Mouse (Mus musculus): ENCODE data around the gene Tln1.

Tln1 gene

DNA sequence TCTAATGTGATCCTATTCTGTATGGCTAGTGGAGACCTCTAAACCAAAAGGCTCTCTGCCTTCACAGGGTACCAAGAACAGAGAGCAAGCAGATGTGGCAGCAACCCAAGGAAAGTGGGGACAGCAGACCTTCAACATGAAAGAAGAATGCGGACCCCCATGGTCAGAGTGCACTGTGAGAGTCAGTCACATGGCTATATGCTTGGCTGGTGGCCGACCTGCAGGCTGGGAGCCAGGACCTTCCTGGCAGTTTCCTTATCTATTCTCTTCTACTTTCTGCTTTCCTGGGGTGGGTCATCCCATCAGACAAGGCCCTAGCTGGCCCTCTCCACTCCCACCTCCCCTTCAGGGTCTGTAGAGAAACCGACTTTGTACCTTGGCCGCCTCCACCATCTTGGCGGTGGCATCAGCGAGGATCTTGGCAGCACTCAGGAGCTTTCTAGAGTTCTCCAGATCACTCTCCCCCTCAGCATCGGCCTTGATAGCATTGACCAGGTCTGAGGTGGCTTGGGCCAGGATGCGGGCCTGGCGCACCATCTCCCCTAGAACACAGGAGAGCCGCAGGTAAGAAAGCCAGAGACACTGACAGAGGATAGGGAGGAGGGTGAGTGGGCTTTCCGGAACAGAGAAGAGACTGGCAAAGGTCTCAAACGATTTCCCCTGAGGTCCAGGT is 16.0 kb downstream of the Tln1 start:
- DNase-seq, result no peak

DNA sequence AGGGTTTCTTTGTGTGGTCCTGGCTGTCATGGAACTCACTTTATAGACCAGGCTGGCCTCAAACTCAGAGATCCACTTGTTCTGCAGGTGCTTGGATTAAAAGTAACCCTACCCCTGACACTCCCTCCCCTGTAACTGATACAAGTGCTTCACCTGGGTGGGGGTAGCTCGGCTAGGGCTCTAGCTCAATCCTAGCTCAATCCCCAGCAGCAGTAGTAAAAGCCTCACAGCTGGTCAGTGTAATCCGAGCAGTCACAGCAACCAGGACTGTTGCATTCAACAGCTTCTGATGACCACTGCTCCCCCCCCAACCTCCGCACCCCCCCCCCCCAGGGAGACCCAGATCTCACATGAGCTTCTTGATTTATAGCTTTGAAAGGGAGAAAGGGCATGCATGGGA is 20.4 kb downstream of the Tln1 start:
- DNase-seq, result no peak

DNA sequence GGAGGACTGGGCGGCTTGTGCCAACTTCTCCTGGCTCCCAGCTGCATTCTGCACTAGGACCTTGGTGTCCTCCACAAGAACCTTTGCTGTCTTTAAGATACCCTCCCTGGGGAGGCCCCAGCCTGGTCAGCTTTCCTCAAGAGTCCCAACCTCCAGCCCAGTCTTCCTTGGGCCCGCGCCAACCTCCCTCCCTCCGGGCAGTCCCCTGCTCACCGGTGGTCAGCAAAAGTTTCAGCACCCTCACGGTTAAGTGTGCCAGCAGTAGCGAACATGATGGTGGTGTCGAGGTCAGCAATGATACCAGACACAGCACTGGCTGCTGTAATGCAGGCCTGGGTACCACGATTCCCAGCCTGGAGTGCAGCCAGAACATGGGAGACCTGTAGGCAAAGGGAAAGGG is 26.5 kb downstream of the Tln1 start:
- DNase-seq, result no peak

DNA sequence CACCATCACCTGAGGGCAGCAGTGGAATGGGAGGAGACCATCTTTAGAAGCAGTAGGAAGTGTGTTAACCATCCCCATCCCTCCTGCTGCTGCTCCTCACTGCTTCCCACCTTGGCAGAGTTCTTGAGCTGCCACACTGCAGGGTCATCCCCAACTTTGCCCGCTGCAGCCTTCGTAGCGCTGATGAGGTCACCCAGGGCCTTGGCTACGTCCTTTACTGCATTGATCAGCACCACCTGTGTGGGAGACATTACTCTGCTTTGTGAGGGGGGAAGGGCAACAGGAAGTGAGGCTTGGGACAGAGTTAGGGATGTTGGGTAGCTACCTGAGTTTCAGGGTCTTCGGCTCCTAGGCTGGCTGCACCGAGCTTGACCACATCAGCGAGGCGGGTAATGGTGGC is 26.9 kb downstream of the Tln1 start:
- no peak for DNase-seq

DNA sequence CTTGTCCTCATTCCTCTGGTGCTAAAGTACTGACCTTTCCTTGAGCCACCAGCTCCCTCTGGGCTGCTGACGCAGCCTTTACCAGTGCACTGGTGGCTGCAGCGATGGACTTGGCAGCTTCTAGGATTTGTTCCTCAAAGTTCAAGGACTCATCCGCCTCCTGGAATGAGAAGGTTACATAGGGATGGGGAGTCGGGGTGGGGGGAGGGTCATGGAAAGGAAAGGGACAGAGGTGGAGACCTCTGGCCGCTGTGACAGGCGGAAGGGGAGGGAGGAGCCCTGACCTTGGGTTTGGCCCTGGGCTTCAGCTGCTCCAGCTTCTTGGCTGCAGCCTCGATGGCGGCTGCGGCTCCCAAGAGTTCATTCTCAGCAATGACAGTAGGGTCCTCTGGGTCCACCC is 29.2 kb downstream of the Tln1 start:
- no peak for DNase-seq

DNA sequence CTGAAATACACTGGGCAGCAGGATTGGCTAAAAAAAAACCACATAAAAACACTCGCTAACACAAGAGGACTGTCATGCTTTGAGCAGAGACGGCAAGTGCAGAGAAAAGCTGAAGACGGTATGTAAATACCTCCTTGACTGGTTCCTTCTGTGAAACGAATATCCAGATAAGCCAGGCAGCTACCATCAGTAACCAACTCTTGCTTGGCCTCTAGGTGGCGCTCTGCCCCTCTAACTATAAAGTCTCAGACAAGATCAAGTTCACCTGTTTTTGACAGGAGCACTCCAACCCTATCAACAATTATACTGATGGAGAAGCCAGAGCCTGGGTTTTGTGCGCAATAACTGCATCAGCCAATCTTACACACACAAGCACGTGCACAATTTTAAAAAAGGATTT is 31.9 kb downstream of the Tln1 start:
- peak; percentile 68 for DNase-seq

DNA sequence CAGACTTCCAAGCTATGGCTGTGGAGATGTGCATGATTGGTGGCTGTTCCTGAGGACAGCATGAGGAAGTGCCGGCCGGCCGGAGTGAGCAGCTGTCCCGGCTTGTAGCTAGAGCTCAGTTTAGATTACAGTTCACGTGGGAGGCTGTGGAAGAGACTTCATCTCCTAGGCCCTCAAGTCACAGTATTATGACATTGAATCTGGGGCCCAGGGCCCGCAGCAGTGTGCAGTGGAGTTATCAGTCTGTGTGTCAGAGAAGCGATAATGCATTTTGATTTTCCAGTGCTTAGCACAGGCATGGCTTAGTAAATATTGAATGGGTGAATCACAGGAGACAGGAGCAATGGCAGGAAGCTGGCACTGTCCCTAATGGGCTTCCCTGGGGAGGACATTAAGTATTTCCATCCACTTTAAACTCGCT is 32.4 kb downstream of the Tln1 start:
- no peak for DNase-seq

DNA sequence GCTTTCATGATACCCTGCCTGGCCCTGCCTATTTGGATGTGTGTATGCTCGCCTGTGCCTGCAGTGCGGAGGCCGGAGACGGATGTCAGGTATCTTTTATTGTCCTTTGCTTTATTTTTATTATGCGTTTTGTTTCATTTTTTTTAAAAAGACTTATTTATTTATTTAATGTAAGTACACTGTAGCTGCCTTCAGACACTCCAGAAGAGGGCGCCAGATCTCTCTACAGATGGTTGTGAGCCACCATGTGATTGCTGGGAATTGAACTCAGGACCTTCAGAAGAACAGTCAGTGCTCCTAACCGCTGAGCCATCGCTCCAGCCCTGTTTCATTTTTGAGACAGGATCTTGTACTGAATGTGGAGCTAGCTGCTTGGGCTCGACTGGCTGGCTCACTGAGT is 34.0 kb downstream of the Tln1 start:
- DNase-seq, result no peak

DNA sequence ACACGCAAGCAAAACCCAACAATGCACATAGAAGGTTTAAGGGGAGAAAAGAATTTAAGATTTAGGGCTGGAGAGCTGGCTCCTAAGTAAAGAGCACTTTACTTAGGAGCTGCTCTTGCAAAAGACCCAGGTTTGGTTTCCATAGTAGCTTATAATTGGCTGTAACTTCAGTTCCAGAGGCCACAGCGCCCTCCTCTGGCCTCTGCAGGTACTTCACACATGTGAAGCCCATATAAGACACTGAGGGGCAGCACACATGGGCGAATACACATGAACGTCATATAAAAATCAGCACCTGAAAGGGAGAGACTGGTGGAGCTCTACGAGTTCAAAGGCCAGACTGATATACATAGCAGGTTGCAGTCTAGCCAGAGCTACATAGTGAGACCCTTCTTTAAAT is 34.6 kb downstream of the Tln1 start:
- DNase-seq, result no peak

DNA sequence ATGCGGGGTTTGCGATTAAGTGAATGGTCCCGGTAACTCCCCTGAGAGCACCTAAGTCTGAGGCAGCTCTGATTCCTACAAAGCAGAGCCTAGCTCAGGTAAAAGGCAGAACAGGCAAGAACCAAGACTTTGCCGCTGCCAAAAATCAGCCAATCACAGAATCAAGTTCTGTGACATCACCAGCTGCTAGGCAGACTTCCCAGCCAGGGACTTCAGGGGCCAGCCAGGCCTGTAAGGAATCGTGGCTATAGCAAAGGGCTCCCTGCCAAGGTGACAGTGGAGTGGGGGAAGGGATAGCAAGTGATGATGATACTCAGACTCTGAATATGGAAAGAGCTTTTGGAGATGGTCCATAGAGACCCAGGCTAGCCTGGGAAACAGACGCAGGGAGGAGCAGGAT is 42.5 kb downstream of the Tln1 start:
- DNase-seq, result peak; percentile 90

DNA sequence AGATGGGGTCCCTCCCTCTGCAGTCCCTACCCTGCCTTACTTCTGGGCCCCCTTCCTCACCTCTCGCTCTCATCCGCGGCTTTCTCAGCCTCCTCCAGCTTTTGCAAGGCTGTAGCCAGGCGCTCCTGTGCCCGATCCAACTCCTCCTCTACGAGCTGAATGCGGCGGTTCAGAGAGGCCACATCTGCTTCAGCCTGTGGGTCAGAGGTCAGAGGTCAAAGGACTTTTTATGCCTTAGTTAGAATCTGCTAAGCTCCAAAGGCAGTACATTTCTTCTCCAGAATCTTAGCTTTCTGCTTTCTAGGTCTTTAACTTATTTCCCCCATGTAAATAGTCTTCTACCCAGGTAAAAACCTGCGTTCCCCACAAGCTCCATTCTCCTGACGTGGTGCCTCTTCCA is 42.9 kb downstream of the Tln1 start:
- DNase-seq, result no peak

DNA sequence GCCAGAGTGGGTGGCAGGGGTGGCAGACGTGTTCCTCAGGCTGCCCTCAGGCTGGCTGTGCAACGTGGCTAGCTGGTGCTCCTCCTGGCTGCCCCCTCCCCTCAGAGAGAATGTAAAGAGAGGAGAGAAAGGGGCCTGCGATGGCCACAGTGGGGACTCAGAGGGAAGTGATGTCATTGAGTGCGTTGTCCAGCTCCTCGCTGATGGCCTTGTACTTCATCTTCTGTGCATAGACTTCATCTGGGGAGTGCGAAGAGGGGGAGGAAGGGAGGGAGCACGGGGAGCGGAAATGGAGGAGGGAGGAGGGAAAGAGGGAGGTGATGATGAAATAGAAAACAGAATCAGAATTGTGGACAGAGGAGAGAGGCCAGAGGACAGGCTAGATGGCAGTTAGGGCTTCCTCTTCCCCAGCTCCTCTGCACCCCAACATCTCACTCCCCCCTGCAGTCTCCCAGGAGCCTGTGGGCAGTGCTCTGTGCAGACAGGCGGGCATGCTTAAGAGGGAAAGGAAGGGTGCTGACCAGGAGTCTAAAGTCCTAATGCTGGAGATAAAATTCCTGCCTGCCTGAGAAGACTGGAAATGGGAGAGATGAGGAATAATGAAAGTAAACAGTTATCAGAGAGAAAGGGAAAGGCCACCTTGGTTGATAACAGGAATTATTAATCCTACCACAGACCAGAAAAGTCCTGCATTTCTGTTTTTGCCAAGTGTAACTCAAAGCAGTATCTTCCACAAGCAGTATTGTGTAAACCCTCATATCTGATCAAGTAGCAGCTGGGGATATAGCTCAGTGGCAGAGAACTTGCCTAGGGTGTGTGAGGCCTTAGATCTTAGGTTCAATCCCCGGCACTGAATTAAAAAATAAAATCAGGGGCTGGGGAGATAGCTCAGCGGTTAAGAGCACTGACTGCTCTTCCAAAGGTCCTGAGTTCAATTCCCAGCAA is 46.5 kb downstream of the Tln1 start:
- DNase-seq, result no peak

DNA sequence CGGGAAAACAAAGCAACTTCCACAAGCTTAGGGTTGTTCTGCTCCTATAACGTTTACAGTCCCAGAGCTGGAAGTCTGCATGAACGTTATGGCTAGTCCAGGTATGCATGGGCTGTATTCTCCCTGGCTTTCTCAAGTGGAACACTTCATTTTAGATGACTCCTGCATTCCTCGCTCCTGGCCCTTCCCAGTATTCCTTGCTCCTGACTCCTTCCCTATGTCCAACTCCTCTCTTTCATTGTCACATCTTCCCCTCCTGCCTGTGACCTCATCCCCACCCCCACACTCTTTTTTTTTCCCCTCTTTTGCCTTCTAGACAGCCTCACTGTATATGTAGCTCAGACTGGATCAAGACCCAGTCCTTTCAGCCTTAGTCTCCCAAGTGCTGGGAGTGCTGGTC is 48.7 kb downstream of the Tln1 start:
- DNase-seq, result no peak

DNA sequence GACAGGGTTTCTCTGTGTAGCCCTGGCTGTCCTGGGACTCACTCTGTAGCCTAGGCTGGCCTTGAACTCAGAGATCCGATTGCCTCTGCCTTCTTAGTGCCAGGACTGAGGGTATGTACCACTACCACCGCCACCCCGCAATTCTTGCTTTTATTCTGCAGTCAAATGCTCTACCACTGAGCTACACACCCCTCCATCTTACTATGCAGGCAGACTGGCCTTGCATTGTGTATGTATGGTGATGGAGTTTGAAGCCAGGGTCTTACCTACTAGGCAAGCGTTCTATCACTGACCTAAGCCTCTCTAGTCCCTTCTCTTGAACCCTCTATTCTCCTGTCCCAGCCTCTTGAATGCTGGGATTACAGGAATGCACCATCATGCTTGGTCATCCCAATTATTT is 49.2 kb downstream of the Tln1 start:
- no peak for DNase-seq

DNA sequence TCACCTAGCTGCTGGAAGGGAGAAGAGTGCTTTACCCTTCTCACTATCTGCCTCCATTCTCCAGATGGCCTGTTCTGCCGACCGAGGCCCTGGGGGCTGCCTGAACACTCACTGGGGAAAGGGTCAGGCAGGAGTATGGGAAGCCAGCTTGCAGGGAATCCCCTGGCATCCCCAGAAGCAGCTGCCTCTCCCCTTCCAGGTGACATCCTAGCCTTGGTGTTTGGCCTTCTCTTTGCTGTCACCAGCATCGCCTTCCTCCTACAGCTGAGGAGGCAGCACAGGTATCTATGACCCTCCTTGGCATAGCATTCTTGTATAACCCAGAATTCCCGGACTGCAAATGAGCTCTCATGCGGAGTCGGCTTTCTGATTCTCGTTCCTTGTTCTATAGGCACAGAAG is 49.8 kb downstream of the Tln1 start:
- no peak for DNase-seq

DNA sequence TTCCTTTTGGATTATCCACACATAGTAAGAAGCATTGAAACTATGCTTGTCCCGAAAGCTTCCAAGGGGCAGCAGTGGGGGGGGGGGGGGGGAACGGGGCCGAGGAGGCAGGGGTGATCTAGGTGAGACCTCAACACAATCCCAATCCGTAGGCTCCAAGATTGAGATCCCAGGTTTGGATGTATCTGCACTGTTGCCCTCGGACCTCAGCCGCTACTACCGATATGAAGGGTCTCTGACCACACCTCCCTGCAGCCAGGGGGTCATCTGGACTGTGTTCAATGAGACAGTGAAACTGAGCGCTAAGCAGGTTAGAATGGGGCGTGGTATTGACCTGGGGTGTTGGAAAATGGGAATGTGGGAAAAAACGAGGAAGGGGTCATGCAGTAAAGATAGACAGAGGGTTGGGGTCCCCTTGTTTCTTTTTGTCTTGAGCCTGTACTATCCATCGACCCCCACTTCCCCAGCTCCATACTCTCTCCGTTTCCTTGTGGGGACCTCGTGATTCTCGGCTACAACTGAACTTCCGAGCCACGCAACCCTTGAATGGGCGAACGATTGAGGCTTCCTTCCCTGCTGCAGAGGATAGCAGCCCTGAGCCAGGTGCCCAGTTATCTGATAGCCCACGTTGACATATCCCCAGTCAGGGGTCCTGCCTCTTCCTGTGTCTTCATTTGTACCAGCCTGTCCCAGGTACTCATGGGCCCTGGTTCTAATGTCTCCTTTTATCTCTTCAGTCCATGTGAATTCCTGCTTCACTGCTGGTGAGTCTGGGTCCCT is 50.6 kb downstream of the Tln1 start:
- DNase-seq, result no peak

DNA sequence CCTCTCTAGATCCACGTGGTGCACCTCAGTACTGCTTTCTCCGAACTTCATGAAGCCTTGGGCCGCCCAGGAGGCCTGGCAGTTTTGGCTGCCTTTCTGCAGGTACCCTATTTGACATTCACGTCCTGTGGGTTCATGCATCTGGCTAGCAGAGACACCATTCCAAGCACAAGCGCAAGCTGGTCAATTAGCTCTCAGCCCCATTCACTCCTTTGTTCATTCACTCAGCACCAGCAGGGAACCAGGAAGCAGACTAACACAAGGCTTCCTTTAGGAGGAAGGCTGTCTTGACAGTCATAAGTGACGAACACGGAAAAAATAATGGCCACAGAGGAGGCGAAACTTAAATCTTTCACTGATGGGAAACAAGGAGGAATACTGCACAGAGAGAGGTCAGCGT is 53.4 kb downstream of the Tln1 start:
- DNase-seq, result no peak

DNA sequence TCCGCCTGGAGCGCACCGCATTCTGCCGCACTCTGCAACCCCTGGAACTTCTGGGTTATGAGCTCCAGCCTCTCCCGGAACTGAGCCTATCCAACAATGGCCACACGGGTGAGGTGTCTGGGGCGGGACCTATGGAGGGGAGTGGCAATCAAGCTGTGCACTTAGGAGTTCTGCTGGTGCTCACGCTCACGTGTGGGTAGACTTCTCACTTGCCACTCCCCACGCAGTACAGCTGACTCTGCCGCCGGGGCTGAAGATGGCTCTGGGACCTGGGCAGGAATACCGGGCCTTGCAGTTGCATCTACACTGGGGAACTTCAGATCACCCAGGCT is 53.9 kb downstream of the Tln1 start:
- DNase-seq, result no peak

DNA sequence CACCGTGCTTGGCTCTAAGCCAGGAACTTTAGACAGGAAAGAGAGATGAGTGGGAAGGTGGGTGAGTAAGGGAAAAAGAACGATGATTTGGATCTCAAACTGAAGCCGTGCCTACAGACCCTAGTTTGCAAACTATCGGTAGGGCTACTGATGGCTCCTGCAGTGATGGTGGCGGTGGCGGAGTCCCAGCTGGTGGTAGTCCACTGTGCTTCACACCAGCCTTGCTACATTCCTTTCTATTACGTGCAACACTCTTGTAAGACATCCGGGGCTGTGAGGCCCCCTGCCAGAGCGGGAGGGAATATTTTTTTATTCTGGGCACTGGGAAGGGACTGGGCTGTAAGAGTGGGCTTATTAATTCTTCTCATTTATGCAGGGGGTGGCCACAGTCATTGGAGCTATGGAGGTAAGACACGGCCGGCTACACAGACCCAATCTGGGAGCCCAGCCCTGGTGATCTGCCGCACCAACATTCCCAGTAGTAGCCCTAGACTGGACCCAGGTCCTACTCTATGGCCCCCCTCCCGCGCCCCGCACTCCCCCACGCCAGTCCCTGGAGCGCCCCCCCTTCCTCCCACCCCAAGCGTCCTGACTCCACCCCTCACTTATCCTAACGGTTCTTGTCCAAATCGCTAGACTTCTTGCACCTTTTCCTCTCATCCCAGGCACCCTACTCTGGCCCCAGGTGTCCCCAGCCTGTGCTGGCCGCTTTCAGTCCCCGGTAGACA is 54.4 kb downstream of the Tln1 start:
- DNase-seq, result no peak

DNA sequence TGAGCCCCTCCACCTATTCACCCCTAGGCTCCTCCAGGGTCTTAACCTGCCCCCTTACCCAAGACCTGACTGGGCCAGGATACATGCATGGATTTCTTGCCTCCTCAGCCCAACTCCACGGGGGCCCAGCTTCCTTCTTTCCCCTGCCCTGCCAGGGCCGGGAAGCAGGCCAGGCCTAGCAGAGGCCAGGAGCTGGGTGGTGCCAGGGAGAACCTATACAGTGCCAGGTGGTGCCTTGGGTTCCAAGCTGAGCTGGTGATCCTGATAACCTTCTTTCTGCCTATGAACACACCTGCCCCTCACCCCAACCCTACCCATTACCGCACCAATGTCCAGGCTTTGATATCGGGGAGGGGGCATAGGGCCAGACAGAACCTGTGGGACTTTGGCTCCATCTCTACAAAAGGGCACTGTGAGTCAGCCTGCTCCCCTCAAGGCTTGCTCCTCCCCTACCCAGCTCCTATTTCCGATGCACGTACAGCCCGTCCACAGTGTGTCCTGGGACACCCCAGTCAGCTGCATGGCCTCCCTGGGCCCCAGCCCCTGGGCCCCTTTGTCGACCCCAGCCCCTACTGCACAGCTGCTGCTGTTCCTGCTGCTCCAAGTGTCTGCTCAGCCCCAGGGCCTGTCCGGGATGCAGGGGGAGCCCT is 55.8 kb downstream of the Tln1 start, which contains the start of gene Car9:
Car9 (plus strand) TSS at position 431 of the 650 bp plus-strand sequence.
- peak; percentile 86 for DNase-seq

DNA sequence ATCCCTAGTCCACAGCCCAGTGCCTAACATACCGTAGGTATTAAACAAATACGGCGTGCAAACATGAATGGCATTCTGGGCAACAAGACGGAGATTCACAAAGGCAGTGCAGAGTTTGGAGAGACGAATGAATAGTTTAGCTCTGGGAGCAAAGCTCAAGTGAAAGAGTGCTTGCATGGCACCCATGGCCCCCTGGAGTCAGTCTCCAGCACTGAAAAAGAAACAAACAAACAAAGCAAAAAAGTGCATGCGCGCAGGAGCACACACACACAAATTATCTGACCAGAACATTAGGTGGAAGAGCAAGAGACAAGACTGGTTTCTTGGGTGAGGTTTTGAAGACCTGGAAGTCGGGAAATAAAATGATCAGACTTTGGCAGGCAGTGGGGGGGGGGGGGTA is 56.4 kb downstream of the Tln1 start:
- no peak for DNase-seq

DNA sequence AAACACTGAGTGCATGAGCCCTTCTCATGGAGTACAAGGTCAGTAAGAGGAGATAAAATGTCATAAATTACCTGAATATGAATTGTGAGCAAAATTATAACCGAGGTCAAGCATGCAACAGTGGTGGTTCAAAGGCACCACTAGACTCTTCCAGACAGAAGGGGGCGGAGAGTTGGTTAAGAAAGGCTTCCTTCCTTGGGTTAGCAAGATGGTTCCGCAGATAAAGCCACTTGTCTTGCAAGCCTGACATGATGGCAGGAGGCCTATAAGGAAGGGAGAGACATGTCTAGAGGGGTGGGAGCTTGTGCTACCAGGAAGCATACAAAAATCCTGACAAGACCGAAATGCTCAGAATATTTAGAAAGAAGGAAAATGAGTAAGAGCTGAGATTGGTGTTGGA is 58.2 kb downstream of the Tln1 start:
- DNase-seq, result no peak

DNA sequence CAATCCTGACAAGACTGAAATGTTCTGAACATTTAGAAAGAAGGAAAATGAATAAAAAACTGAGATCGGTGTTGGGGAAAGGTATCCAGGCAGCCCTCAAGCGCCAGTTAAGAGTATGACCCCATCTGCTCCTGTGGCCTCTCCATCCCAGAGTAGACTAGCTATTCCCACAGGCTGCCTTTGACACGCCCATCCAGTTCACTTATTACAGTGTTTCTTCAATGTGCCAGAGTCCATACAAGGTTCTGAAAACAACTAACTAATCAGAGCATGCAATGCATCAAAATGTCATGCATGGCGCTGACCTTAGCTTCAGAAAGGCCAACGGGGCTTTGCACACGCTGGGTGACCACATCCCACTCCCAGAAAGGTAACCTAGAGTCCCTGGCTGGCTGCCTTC is 59.0 kb downstream of the Tln1 start:
- DNase-seq, result no peak
